Mouse (Mus musculus) left cerebral cortex, adult 8-10 months (tissue): ENCODE measurements around the gene Kin. TPM values are rescaled to one million over a fixed set of nuclear protein-coding genes. Genes with fewer than 3 reads are reported as not detected.

Experiments used
- DNase-seq, 2 experiments: peaks; one replicate each; pipeline ENCODE4 v3.0.0; 2022; ENCODE audit warnings: low spot score in 2 of 2
- total RNA-seq, 4 experiments: library from RNA; stranded (reverse); gene quantifications; 2 replicates each; pipeline ENCODE4 v1.2.4; 2022

Gene Kin
- total RNA-seq: 10 to 100 TPM in 3 of 4 experiments, 1 to 10 TPM in 1; 9.0 to 15.2 (median 11.9) TPM

- DNase-seq: peak; percentile 92 to 95
These were observed at the start of gene Kin, which contains the start of gene Atp5c1 for GRCm38 (mm10) chr2:10080310-10081010. Kin (plus strand) TSS chr2:10080593. Atp5c1 (minus strand) TSS chr2:10080510.

GRCm38 (mm10) chr2:10033684-10034083 lies 46.7 kb upstream of the Kin start:
- no peak for DNase-seq

GRCm38 (mm10) chr2:10034976-10035375 lies 45.4 kb upstream of the Kin start:
- no peak for DNase-seq

GRCm38 (mm10) chr2:10047758-10048436 lies 32.5 kb upstream of the Kin start:
- DNase-seq: no peak

- peak; percentile 76 to 90 for DNase-seq
These were observed 31.9 kb upstream of the Kin start, which contains the start of gene Taf3 for GRCm38 (mm10) chr2:10048461-10048860. Taf3 (minus strand) TSS chr2:10048596.

DNA sequence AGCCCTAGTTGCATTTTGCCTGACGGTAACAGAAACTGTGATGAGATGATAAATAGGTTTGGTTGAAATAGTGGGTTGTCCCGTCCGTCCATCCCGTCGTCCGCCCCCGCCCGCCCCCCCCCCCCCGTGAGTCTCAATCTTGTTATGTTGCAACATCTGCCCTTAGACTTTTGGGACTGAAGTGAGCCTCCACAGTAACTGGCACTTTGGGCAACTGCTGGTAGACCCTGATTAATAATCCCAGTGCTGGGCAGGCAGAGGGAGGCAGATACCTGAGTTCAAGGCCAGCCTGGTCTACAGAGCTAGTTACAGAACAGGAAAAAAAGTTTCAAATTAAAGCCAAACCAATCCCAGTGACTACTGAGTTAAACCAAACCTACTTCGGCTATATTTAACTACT lies 30.9 kb upstream of the Kin start:
- no peak for DNase-seq

GRCm38 (mm10) chr2:10050878-10051277 lies 29.5 kb upstream of the Kin start:
- DNase-seq: peak in 1 of 2 experiments; percentile 82

DNA sequence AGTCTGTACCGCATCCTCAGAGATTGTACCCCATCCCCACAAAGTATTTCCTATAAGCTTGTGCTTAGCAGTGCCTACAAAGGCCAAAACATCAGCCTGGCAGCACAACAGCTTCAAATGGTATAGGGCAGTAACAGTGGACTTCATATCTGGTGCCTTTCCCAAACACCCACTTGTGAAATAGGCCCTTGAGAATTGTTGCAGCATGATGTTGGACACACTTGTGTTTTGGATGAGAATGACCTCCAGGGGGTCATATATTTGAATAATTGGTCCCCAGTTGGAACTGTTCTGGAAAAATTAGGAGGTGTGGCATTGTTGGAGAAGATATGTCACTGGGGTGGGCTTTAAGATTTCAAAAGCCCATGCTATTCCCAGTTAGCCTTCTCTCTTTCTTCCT lies 28.4 kb upstream of the Kin start:
- DNase-seq: no peak

DNA sequence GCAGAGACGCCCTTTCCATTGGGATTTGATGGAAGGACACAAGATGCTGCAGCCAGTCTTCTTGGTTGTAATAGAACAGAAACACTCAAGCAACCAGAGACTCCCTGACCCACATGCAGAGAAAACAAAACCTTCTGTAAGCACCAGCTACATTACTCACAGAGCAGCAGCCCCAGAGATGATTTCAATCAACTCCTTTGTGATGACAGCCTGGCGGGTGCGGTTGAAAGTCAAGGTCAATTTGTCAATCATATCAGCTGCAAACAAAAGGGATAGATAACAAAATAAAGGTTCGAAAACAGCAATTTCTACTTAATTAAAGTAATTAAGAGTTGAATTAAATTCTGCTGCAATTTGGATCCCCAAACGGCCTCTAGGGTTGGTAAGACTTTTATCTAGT lies 21.6 kb upstream of the Kin start:
- no peak for DNase-seq

- no peak for DNase-seq
These were observed 8.6 kb upstream of the Kin start for GRCm38 (mm10) chr2:10071751-10072150.

DNA sequence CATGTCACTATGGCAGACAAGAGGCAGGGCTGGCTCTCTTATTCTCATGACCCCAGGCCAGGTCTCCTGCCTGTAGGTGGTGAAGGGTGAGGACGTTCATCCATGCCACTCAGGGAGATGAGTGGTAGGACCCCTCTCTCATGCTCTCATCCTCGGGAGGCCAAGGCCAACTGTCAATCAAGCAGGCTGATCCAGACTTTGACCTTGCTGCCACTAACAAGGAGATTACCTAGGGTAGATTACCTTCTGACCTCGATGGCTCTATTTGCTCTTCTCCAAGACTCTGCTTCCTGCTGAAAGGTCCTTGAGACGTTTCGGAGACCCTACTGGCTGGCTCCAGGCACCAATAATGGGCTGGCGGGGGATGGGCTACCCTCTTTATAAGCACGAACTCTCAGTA lies 5.9 kb upstream of the Kin start:
- DNase-seq: no peak

- DNase-seq: no peak
These were observed 3.7 kb upstream of the Kin start for GRCm38 (mm10) chr2:10076675-10077074.

- no peak for DNase-seq
These were observed 566 bp upstream of the Kin start for GRCm38 (mm10) chr2:10079745-10080309.

DNA sequence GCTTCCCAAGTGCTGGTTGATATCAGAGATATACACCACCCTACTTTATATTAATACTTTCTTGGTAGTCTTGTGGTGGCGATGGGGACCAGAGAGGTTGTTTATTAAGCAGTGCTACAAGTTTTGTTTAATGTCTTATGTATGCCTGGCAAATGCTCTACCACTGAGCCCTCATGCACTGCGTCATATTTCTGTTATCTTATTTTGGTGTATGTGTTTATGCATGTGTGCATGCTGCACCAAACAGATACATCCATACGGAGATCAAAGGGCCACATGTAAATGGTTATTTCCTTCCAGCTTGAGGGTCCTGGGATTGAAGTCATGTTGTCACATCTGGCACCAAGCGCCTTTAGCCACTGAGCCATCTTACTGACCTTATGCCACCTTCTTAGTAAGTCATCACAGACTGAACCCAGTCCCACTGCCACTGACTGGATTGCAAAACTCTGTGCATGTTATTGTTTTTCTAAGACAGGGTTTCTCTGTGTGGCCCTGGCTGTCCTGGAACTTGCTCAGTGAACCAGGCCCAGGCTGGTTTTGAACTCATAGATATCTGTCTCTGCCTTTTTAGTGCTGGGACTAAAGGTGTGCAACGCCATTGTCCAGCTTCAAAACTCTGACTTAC lies 1.2 kb downstream of the Kin start:
- DNase-seq: no peak

DNA sequence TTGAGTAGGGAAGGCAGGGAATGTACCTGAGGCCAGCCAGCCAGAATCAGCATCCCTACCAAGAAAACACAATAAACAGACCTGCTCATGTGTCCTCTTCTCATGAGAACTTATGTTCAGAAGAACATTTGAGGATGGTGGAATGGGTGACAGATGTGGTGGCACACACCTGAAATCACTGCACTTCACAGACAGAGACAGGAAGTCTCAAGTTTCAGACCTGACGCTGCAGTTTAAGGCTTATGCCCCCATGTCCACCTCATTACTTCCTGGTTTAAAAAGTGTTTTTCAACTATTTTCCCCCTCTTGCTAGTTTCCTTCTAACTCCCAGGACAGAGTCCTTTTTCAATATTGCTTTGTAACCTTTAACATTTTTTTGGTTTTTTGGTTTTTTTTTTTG lies 2.3 kb downstream of the Kin start:
- no peak for DNase-seq

DNA sequence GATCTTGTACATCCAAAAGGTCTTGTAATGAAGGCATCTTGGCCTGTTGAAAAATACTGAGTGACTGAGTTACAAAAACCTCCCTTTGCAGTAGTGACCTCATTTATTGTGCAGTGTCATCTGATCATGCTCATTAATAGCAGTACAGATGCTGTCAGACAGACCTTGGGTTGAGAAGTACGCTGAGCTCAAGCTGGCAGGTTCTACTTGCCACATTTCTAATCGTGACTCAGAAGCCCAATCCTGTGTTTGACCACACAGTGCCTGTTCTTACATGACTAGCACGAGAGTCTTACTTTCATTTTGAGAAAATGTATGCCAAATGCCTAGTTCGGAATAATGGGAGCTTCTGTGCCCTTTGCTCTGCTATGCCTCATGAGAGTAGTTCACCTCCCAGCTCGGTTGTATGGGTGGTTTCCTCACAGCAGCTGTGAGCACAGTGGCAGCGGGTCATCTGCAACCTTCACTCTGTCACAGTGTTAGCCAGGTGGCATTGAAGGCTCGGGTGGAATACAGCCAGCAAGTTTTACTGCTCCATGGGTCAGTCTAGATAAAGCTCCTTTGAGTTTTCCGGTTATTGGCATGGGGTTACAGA lies 7.0 kb downstream of the Kin start:
- no peak for DNase-seq

DNA sequence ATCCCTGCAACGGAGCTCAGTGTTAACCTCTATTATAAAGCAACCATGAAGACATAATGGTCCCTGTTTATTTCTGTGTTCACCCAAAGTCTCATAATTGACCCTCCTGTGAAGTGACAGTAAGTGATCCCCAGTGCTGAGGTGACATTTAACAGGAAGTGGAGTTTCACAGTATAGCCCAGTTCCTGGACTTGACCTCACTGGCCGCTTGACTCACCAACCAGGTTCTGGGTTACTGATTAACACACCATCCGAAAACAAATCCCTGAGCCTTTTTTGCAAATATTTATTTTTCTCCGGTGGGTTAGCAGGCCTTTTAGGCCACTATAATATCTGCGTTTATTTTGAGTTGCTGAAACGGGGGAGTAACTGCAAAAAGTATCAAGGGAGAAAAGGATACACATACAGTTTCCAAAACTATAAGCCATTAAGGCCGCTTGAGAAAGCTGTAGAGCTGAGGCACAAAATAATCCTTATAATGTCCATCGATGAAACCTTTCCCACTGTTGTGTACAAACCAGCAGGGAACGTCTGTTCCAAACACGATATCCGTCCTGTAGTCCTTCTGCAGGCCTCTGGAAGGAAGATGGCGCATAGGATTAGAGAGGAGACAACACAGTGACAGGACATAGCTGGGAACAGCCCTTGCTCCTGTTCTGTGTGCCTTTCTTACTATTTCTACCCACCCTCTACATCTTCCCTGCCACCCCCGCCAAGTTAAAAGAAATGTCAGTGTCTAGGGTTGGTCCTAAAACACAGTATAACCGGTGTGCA lies 14.1 kb downstream of the Kin start:
- no peak for DNase-seq

- DNase-seq: peak in 1 of 2 experiments; percentile 53
These were observed 18.3 kb downstream of the Kin start for GRCm38 (mm10) chr2:10098598-10099215.

DNA sequence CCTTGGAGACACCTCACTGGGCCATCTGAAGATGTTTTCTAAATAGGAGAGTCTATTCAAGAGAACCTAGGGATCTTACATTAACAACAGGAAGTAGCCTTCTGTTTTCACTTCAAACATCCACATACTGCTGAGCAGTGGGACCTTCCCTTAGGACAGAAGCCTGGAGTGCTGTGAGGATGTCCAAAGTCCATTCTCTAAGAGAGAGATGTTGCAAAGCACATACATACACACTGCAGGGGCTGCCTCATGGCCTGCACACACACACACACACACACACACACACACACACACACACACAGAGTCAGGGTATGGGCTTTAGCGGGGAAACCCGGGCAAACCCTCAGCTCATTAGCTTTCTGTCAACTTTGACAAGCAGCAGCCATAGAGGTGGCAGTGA lies 20.1 kb downstream of the Kin start:
- no peak for DNase-seq

DNA sequence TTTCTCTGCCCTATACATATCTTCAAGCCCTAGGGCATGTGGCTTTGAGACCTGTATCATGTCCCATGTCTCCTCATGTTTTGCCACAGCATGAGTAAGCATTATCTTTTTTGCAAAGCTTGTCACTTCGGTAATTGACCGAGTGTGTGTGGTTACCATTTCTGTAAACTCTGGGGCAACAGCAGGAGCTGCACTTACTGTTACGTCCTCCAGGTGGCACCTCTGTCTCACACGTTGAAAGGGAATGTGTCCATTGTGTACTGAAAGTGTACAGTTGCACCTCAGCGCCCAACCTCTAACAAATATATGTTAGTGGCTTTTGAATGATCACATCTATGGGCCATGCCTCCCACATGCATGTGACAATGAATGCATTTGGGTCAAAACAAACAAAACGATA lies 20.8 kb downstream of the Kin start:
- DNase-seq: peak in 1 of 2 experiments; percentile 23
